Mouse (Mus musculus): ENCODE results near the gene Dio1.

GRCm38 (mm10) chr4:107292273-107292662 lies 14.7 kb downstream of the Dio1 start:
- no peak for TF ChIP-seq CTCF (IDR thresholded peaks at IDR 0.05; ENCODE audit: insufficient read depth, low read length)
- no peak for TF ChIP-seq POLR2A (IDR thresholded peaks at IDR 0.05; ENCODE audit: borderline replicate concordance, extremely low read depth, low read depth, low read length)
